Mouse (Mus musculus) cortical plate, adult 2 months (tissue): ENCODE results near the gene Gldc. TPM values are rescaled to one million over a fixed set of nuclear protein-coding genes. Genes with fewer than 3 reads are reported as not detected.
"Not testable (repeated sequence)": the region's sequence is repeated elsewhere in the genome, so short reads cannot be mapped to it uniquely, and the experiment has no call there.

Experiments used
- H3K27ac ChIP-seq: fragments of 200-500 bp; 2 replicates; pipeline ENCODE4 v1.5.1; 2012; ENCODE audit warnings: low read length, control low read depth, inconsistent platforms; ENCODE audit not compliant: insufficient read depth
- H3K4me1 ChIP-seq: fragments of 200-500 bp; 2 replicates; pipeline ENCODE4 v1.6.1; 2011; ENCODE audit warnings: low read length; ENCODE audit not compliant: control insufficient read depth, insufficient read depth
- H3K4me3 ChIP-seq: fragments of 200-500 bp; 2 replicates; pipeline ENCODE4 v1.5.1; 2011; ENCODE audit warnings: mild to moderate bottlenecking, low read length, control low read depth; ENCODE audit not compliant: insufficient read depth
- CTCF ChIP-seq: fragments of 200-500 bp; IDR thresholded peaks from 2 replicates; pipeline ENCODE4 v1.5.1; 2011; ENCODE audit warnings: mild to moderate bottlenecking, control low read depth, low read length; ENCODE audit not compliant: insufficient read depth; ENCODE audit errors: extremely low read depth
- POLR2A ChIP-seq: fragments of 200-500 bp; IDR thresholded peaks from 2 replicates; pipeline ENCODE4 v1.6.1; 2011; ENCODE audit warnings: mild to moderate bottlenecking, low read length, control low read depth; ENCODE audit not compliant: insufficient read depth; ENCODE audit errors: extremely low read depth
- polyA plus RNA-seq: library from polyadenylated mRNA; depleted of rRNA; stranded (reverse); fragments of >200 nt; gene quantifications from 2 replicates; pipeline ENCODE4 v1.2.3, GENCODE M21; 2012; rRNA removed

The Gldc gene
- polyA plus RNA-seq = 28.9 and 30.2 TPM in 2 replicates

GRCm38 (mm10) chr19:30174919-30175571 lies at the start of gene Gldc:
Gldc (minus strand) TSS chr19:30175429.
- TF ChIP-seq CTCF (no peak), POLR2A (peak; percentile 62; the same call in 1 of the 2 replicates)
- Histone ChIP-seq H3K4me1 (no peaks in the 10 kb centered on the region), H3K27ac (no peak within 1 kb of the TSS), H3K4me3 (peak within 1 kb of the TSS; percentile 24)

- not testable (repeated sequence) for H3K4me3 ChIP-seq, H3K4me1 ChIP-seq, H3K27ac ChIP-seq
These were observed 47.4 kb upstream of the Gldc start for GRCm38 (mm10) chr19:30222593-30222992.

GRCm38 (mm10) chr19:30217335-30217734 lies 42.1 kb upstream of the Gldc start:
- Histone ChIP-seq H3K4me3 (no peak overlapping the region), H3K27ac (no peak overlapping the region), H3K4me1 (no peaks in the 10 kb centered on the region)
- TF ChIP-seq POLR2A (no peak), CTCF (peak; percentile 90)

GRCm38 (mm10) chr19:30216186-30216585 lies 41.0 kb upstream of the Gldc start:
- Histone ChIP-seq H3K4me3 (no peak overlapping the region), H3K27ac (no peak overlapping the region), H3K4me1 (no peaks in the 10 kb centered on the region)
- TF ChIP-seq CTCF = no peak
- TF ChIP-seq POLR2A = no peak

- not testable (repeated sequence) for H3K27ac ChIP-seq, H3K4me3 ChIP-seq
These were observed 40.5 kb upstream of the Gldc start for GRCm38 (mm10) chr19:30215736-30216135.

GRCm38 (mm10) chr19:30214026-30214425 lies 38.8 kb upstream of the Gldc start:
- H3K4me1 ChIP-seq = no peaks in the 10 kb centered on the region
- no peak overlapping the region for H3K27ac ChIP-seq
- TF ChIP-seq POLR2A (no peak), CTCF (no peak)
- no peak overlapping the region for H3K4me3 ChIP-seq

More at GRCm38 (mm10) chr19:30215736-30216135, 40.5 kb upstream of the Gldc start:
- not testable (repeated sequence) for H3K4me1 ChIP-seq

GRCm38 (mm10) chr19:30209006-30209405 lies 33.8 kb upstream of the Gldc start:
- not testable (repeated sequence) for H3K4me3 ChIP-seq, H3K27ac ChIP-seq, H3K4me1 ChIP-seq

- Histone ChIP-seq H3K4me1 (no peaks in the 10 kb centered on the region), H3K27ac (no peak overlapping the region), H3K4me3 (no peak overlapping the region)
- TF ChIP-seq POLR2A = no peak
- TF ChIP-seq CTCF = no peak
These were observed 31.8 kb upstream of the Gldc start for GRCm38 (mm10) chr19:30206981-30207380.

GRCm38 (mm10) chr19:30205874-30206273 lies 30.6 kb upstream of the Gldc start:
- H3K4me1 ChIP-seq = no peaks in the 10 kb centered on the region

GRCm38 (mm10) chr19:30205159-30205816 lies 30.1 kb upstream of the Gldc start:
- TF ChIP-seq CTCF (peak; percentile 91), POLR2A (no peak)
- Histone ChIP-seq H3K4me1 (no peaks in the 10 kb centered on the region), H3K27ac (no peak overlapping the region), H3K4me3 (no peak overlapping the region)

More at GRCm38 (mm10) chr19:30205874-30206273, 30.6 kb upstream of the Gldc start:
- TF ChIP-seq CTCF (no peak), POLR2A (no peak)
- Histone ChIP-seq H3K27ac (no peak overlapping the region), H3K4me3 (no peak overlapping the region)

GRCm38 (mm10) chr19:30202177-30202576 lies 26.9 kb upstream of the Gldc start:
- Histone ChIP-seq H3K4me1 (no peaks in the 10 kb centered on the region), H3K4me3 (no peak overlapping the region), H3K27ac (no peak overlapping the region)
- TF ChIP-seq POLR2A = no peak
- TF ChIP-seq CTCF = no peak
